Mouse (Mus musculus): ENCODE measurements around the gene Ubxn10. TPM values are rescaled to one million over a fixed set of nuclear protein-coding genes. Genes with fewer than 3 reads are reported as not detected.

The Ubxn10 gene
- polyA plus RNA-seq, 1 experiment = not detected

- Histone ChIP-seq H3K79me3 (ENCODE audit: low read depth) (no peaks in the 10 kb centered on the region), H3K4me3 (ENCODE audit: insufficient read depth, poor library complexity, severe bottlenecking) (no peak overlapping the region), H3K79me2 (ENCODE audit: control insufficient read depth, insufficient read depth) (no peaks in the 10 kb centered on the region), H3ac (ENCODE audit: control insufficient read depth, insufficient read length, low read depth) (no peak overlapping the region), H3K27me3 (ENCODE audit: control insufficient read depth, insufficient read depth, insufficient read length) (peaks cover 35% of the 10 kb centered on the region), H3K36me3 (ENCODE audit: control insufficient read depth, insufficient read depth) (no peaks in the 10 kb centered on the region)
- no peak for TF ChIP-seq USF1 (IDR thresholded peaks at IDR 0.05; ENCODE audit: low read depth)
Observed at GRCm38 (mm10) chr4:138748369-138749072, 11.6 kb upstream of the Ubxn10 start.

GRCm38 (mm10) chr4:138747851-138748250 is 10.9 kb upstream of the Ubxn10 start:
- TF ChIP-seq USF1 (IDR thresholded peaks at IDR 0.05; ENCODE audit: low read depth) = no peak
- no peak for TF ChIP-seq FOSL1 (IDR thresholded peaks at IDR 0.05; ENCODE audit: insufficient read depth, low read length, poor library complexity, severe bottlenecking)
- TF ChIP-seq CTCF (IDR thresholded peaks at IDR 0.05; ENCODE audit: control insufficient read depth, insufficient read depth, insufficient read length) = no peak
- TF ChIP-seq CEBPB (IDR thresholded peaks at IDR 0.05; ENCODE audit: low read depth) = no peak
- no peak for TF ChIP-seq MAX (IDR thresholded peaks at IDR 0.05)
- TF ChIP-seq MYOD1 (IDR thresholded peaks at IDR 0.05; ENCODE audit: control insufficient read depth, insufficient read length, low read depth) = no peak
- no peak for TF ChIP-seq MYOG (IDR thresholded peaks at IDR 0.05; ENCODE audit: control insufficient read depth, extremely low read depth, insufficient read length)
- Histone ChIP-seq H3K4me3 (ENCODE audit: insufficient read depth, poor library complexity, severe bottlenecking) (no peak overlapping the region), H3K36me3 (ENCODE audit: control insufficient read depth, insufficient read depth) (no peaks in the 10 kb centered on the region), H3K79me3 (ENCODE audit: low read depth) (no peaks in the 10 kb centered on the region), H3K27me3 (ENCODE audit: control insufficient read depth, insufficient read depth, insufficient read length) (peaks cover 41% of the 10 kb centered on the region), H3ac (ENCODE audit: control insufficient read depth, insufficient read length, low read depth) (no peak overlapping the region), H3K79me2 (ENCODE audit: control insufficient read depth, insufficient read depth) (no peaks in the 10 kb centered on the region)

DNA sequence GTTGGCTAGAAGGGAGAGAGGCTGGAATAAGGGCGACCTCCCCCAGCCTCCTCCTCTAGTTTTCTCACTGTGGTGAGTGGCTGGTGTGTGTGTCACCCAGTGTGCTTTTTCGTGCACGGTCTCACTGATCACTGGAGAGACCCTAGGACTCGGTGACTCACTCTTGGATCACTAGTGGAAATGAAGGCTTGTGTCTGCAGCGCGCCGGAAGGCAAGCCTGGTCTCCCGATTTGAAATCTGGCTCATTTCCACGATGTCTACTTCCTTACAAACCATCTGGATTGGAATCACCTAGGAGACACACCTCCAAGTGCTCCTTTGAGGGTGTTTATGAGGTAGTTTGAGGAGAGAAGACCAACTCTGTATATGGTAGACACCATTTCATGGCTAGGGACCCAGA is 9.9 kb upstream of the Ubxn10 start:
- Histone ChIP-seq H3K4me3 (ENCODE audit: insufficient read depth, poor library complexity, severe bottlenecking) (no peak overlapping the region), H3K79me3 (ENCODE audit: low read depth) (no peaks in the 10 kb centered on the region), H3K79me2 (ENCODE audit: control insufficient read depth, insufficient read depth) (no peaks in the 10 kb centered on the region), H3K36me3 (ENCODE audit: control insufficient read depth, insufficient read depth) (no peaks in the 10 kb centered on the region), H3ac (ENCODE audit: control insufficient read depth, insufficient read length, low read depth) (no peak overlapping the region), H3K27me3 (ENCODE audit: control insufficient read depth, insufficient read depth, insufficient read length) (peaks cover 51% of the 10 kb centered on the region)
- TF ChIP-seq MAX (IDR thresholded peaks at IDR 0.05) (no peak), MYOG (IDR thresholded peaks at IDR 0.05; ENCODE audit: control insufficient read depth, extremely low read depth, insufficient read length) (no peak), MYOD1 (IDR thresholded peaks at IDR 0.05; ENCODE audit: control insufficient read depth, insufficient read length, low read depth) (no peak), USF1 (IDR thresholded peaks at IDR 0.05; ENCODE audit: low read depth) (no peak), FOSL1 (IDR thresholded peaks at IDR 0.05; ENCODE audit: insufficient read depth, low read length, poor library complexity, severe bottlenecking) (no peak)

DNA sequence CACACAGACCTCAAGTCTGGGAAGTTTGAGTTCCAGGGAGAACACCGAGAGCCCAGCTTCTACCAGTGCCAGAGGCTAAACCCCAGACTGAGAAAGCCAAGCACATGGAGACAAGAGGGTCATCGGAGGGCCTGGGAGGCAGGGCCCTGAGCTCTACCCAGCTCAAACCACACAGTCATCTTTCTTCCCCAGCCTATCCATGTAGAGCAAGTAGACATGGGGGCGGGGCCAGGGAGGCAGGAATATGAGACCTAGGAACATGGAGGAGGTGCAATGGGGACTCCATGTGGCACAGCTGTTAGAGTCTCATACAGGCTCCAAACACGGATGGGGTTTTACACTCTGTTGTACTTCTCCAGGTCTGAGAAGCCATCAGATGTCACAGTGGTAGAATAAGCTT is 8.9 kb upstream of the Ubxn10 start:
- Histone ChIP-seq H3K4me3 (ENCODE audit: insufficient read depth, poor library complexity, severe bottlenecking) (no peak overlapping the region), H3K27me3 (ENCODE audit: control insufficient read depth, insufficient read depth, insufficient read length) (peaks cover 60% of the 10 kb centered on the region), H3ac (ENCODE audit: control insufficient read depth, insufficient read length, low read depth) (no peak overlapping the region), H3K79me3 (ENCODE audit: low read depth) (no peaks in the 10 kb centered on the region), H3K36me3 (ENCODE audit: control insufficient read depth, insufficient read depth) (no peaks in the 10 kb centered on the region), H3K79me2 (ENCODE audit: control insufficient read depth, insufficient read depth) (no peaks in the 10 kb centered on the region)
- TF ChIP-seq FOSL1 (IDR thresholded peaks at IDR 0.05; ENCODE audit: insufficient read depth, low read length, poor library complexity, severe bottlenecking) (no peak), MAX (IDR thresholded peaks at IDR 0.05) (no peak), CTCF (IDR thresholded peaks at IDR 0.05; ENCODE audit: control insufficient read depth, insufficient read depth, insufficient read length) (no peak), CEBPB (IDR thresholded peaks at IDR 0.05; ENCODE audit: low read depth) (no peak), USF1 (IDR thresholded peaks at IDR 0.05; ENCODE audit: low read depth) (no peak)

- no peak for TF ChIP-seq MYOG (IDR thresholded peaks at IDR 0.05; ENCODE audit: control insufficient read depth, extremely low read depth, insufficient read length)
- TF ChIP-seq USF1 (IDR thresholded peaks at IDR 0.05; ENCODE audit: low read depth) = no peak
- TF ChIP-seq CTCF (IDR thresholded peaks at IDR 0.05; ENCODE audit: control insufficient read depth, insufficient read depth, insufficient read length) = no peak
- no peak for TF ChIP-seq MYOD1 (IDR thresholded peaks at IDR 0.05; ENCODE audit: control insufficient read depth, insufficient read length, low read depth)
- TF ChIP-seq FOSL1 (IDR thresholded peaks at IDR 0.05; ENCODE audit: insufficient read depth, low read length, poor library complexity, severe bottlenecking) = no peak
- no peak for TF ChIP-seq CEBPB (IDR thresholded peaks at IDR 0.05; ENCODE audit: low read depth)
- no peak for TF ChIP-seq MAX (IDR thresholded peaks at IDR 0.05)
- Histone ChIP-seq H3K79me3 (ENCODE audit: low read depth) (no peaks in the 10 kb centered on the region), H3K36me3 (ENCODE audit: control insufficient read depth, insufficient read depth) (no peaks in the 10 kb centered on the region), H3K27me3 (ENCODE audit: control insufficient read depth, insufficient read depth, insufficient read length) (peaks cover 78% of the 10 kb centered on the region), H3ac (ENCODE audit: control insufficient read depth, insufficient read length, low read depth) (no peak overlapping the region), H3K79me2 (ENCODE audit: control insufficient read depth, insufficient read depth) (no peaks in the 10 kb centered on the region), H3K4me3 (ENCODE audit: insufficient read depth, poor library complexity, severe bottlenecking) (no peak overlapping the region)
Observed at GRCm38 (mm10) chr4:138739136-138739851, 2.3 kb upstream of the Ubxn10 start.

- H3K4me3 ChIP-seq (ENCODE audit: insufficient read depth, poor library complexity, severe bottlenecking) = no peak overlapping the region
- no peaks in the 10 kb centered on the region for H3K79me3 ChIP-seq (ENCODE audit: low read depth)
- H3K79me2 ChIP-seq (ENCODE audit: control insufficient read depth, insufficient read depth) = no peaks in the 10 kb centered on the region
- peaks cover 48% of the 10 kb centered on the region for H3K27me3 ChIP-seq (ENCODE audit: control insufficient read depth, insufficient read depth, insufficient read length)
- no peak overlapping the region for H3ac ChIP-seq (ENCODE audit: control insufficient read depth, insufficient read length, low read depth)
- no peaks in the 10 kb centered on the region for H3K36me3 ChIP-seq (ENCODE audit: control insufficient read depth, insufficient read depth)
- TF ChIP-seq MYOD1 (IDR thresholded peaks at IDR 0.05; ENCODE audit: control insufficient read depth, insufficient read length, low read depth) = no peak
- no peak for TF ChIP-seq CTCF (IDR thresholded peaks at IDR 0.05; ENCODE audit: control insufficient read depth, insufficient read depth, insufficient read length)
- TF ChIP-seq FOSL1 (IDR thresholded peaks at IDR 0.05; ENCODE audit: insufficient read depth, low read length, poor library complexity, severe bottlenecking) = no peak
- no peak for TF ChIP-seq CEBPB (IDR thresholded peaks at IDR 0.05; ENCODE audit: low read depth)
- TF ChIP-seq USF1 (IDR thresholded peaks at IDR 0.05; ENCODE audit: low read depth) = no peak
- no peak for TF ChIP-seq MAX (IDR thresholded peaks at IDR 0.05)
- TF ChIP-seq MYOG (IDR thresholded peaks at IDR 0.05; ENCODE audit: control insufficient read depth, extremely low read depth, insufficient read length) = no peak
Observed at GRCm38 (mm10) chr4:138734863-138735262, 2.1 kb downstream of the Ubxn10 start.

Measured in C2C12 (cell line).